Mouse (Mus musculus) urinary bladder, postnatal 14 days (tissue): ENCODE results near the gene C730034F03Rik.

ENCODE experiments used
- DNase-seq: peaks from one replicate; pipeline ENCODE4 v3.0.0; 2021; ENCODE audit warnings: low spot score

Gene C730034F03Rik

DNA sequence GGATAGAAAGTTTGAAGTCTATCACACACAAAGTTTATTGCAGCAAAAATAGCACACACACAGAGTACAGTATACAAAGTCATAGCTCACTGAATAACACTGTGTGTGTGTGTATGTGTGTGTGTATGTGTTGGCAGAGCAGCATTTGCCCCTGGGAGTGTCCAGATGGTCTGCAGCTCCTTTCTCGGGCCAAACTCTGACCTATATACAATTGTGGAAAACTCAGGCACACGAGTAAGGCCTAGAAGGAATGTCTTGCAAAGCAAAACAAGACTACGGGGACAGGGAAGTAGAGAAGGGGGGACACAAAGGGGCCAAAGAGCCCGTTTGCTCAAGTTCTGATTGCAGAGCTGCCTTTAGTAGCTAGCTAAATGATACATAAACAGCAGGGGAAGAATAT is 3.6 kb downstream of the C730034F03Rik start:
- DNase-seq = no peak

DNA sequence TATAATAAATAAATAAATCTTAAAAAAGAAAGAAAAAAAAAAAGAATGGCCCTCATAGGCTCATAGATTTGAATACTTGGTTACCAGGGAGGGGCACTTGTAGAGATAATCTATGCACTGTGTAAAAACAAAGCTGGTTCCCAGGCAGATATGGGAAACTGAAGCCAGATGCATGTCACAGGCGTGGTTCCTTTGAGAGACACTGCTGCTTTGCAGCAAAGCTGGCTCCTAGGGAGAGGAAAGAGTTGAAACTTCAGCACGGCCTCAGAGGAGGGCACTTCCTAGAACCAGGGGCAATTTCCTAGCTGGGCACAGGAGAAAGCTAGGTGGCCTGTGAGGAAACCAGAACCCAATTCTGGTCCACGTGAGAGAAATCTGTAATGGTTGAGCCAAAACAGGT is 4.7 kb downstream of the C730034F03Rik start:
- DNase-seq = no peak

DNA sequence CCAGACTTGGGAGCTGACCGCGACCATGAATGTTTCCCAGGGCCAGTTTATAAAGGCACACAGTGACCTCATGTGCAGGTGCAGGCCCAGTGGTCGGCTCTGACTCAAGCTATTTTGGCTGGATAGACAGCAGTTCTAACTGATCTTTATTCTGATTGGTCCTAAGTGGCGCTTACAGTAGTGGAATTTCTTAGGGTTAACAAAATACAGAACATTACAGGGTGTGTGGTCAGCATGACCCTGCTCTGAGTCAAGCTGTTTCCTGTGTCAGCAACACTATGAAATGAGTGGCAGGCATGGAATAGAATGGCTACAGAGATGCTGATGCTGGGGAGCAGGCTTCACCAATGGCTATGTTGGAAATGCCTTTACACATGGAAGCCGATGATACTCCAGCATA is 6.5 kb downstream of the C730034F03Rik start:
- no peak for DNase-seq

DNA sequence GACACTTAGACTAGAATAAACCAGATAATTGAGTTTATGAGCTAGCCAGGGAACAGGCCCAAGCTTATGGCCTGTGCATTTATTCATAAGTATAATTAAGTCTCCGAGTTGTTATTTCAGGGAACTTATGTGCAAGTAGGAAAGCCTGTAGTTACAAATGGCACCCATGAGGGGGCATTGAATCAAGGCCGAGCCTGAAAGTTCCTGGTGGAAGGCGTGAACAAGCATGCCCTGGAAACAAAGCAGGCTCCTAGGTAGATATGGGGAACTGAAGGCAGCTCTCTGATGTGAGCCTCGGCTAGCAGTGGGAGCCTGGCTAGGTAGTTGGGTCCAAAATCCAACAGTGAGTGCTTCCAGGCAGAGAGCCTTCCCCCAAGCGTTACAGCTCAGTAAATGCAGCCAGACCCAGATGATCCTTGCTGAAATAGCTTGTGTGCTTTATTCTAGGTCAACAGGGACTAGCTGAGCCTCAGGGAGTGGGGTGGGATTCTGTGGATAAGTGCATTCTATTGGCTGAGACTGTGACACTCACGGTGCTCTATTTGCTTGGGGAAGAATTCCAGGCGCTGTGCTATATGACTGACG is 13.2 kb downstream of the C730034F03Rik start:
- no peak for DNase-seq

DNA sequence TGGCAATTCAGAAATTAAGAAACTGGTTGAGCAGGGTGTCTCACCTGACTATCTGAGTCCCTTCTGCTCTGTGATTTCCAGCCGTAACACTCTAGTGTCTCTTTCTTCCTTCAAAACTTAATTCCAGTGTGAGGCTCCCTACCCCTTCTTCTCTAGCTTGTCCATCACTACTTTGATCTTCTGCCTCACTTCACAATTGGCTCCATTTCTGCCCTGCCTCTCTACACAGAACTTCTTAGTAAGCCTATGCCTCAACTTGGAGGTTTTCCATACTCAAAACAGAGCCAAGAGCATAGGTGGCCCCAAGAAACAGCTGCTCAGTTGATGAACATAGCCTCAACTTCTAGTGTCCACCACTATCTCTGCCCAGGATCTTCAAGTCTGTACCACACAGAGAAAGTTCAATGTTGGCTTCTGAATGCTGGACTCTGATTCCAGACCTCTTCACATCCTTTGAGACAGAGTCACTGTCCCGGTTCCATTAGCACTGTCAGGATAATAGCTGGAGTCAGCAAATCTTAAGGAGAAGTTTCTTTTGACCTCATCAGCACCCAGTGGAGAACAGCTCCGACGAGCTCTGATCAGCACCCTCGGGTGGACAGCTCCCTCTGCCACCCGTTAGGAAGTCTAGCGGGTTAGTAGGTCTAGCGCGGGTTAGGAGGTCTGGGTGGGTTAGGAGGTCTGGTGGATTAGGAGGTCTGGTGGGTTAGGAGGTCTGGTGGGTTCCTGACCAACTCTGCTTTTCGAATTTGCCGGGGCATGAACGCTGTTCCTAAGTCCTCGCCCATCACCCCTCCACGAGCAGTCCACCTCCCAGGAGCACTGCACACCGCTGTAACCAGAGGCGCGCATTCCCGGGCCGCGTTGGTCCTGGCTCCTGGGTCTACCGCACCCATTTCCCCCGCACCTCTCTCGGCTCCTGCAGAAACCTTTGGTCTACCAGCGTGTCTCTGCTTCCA is 23.8 kb downstream of the C730034F03Rik start:
- peak; percentile 73 for DNase-seq

DNA sequence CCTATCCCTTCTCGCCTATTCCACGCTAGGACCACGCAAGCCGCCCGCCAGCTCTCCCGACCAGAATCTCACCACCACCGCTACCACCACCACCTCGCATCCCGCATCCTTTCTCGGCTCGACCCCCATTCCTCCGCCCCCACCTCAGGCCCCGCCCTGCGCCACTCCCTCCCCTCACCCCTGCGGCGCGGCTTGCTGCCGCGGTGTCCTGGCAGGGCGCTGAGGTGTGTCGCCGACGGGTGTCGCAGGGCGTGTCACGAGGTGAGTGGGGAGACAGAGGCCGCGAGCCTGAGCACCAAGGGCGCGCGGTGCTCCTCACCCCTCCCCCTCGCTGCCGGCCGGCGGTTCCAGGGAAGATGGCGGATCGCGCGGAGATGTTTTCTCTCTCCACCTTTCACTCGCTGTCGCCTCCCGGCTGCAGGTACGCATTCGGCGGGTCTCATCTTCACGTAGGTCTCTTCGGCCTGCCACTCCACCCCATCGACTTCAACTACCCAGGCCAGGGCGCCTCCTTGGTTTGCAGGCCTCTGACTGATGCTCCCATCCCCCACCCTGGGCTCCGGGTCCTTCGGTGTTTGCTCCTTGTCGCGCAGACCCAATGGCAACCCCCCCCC is 24.6 kb downstream of the C730034F03Rik start, which contains the start of gene Mapk8ip2:
Gene Mapk8ip2, plus strand, starts transcription at position 49 of the 614 bp plus-strand sequence.
- DNase-seq = no peak

DNA sequence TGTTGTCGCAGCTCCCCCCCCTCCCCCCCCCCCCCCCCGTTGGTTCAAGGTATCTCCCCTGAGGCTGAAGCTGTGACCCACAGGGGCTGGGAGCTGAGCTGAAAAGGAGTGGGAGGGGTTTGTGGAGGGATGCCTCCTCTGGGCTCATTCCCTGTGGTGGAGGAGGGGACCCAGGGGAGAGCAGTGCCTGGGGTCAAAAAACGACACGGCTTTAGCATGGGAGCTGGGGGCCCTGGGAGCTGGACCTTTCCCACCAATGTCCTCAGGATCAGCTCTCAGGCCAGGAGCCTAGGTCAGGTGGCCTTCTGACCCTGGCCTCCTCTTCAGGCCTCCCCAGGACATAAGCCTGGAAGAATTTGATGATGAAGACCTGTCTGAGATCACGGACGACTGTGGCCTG is 25.5 kb downstream of the C730034F03Rik start:
- DNase-seq = no peak

DNA sequence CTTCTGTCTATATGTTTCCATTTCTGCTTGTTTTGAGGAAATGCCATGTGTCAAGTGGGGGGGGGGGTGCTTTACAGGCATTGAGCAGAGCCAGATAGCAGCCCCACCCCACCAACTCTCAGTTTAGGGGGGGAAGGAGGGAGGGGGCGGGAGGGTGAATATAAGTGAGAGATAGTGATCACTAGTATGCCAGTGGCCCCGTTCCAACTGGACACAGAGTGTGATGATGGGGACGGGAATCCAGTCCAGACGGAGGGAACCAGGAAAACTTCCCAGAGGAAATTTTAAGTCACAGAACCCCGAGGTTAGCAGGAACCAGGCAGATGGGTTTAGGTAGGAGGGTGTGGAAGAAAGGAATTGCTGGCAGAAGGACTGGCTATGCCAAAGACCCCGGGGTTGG is 26.3 kb downstream of the C730034F03Rik start:
- no peak for DNase-seq

DNA sequence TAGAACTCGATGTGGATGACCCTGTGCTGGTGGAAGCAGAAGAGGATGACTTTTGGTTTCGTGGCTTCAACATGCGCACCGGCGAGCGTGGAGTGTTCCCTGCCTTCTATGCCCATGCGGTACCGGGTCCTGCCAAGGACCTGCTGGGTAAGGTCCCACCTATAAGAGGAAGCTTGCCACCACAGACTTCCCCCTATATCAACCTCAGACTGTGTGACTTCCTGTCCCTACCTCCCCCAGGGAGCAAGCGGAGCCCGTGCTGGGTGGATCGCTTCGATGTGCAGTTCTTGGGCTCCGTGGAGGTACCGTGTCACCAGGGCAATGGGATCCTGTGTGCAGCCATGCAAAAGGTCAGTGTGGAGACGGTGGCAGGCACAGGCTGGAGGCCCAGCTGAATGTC is 29.6 kb downstream of the C730034F03Rik start:
- no peak for DNase-seq

DNA sequence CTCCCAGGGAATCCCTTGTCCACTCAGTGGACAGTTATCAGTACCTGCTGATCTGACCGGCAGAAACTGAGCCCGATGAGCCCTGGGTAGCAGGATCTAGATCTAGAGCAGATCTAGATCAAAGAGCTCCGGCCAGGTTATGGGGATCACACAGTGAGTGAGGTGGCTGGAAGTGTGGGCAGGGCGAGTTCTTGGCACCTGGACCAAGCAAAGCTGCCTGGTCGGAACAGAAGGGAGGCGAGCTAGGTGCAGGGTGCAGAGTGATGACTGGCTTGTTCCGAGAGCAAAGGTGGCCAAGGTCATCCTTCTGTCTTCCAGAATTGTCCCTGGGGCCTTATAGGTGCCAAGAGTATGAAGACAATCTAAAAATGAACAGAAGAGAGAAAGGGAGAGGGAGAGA is 30.4 kb downstream of the C730034F03Rik start:
- no peak for DNase-seq

DNA sequence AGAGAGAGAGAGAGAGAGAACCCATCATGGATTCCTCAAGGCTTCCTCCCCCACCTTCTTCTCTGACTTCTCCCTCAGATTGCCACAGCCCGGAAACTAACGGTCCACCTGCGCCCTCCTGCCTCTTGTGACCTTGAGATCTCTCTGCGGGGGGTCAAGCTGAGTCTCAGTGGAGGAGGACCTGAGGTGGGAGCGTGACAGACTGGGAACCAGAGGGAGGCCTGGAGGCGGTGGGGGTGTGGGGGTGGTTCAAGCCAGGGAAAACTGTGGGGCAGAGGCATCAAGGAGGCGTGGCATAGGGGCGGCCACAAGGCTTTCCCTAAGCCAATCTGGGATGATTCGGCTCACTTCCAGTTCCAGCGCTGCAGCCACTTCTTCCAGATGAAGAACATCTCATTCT is 30.9 kb downstream of the C730034F03Rik start:
- DNase-seq = no peak

DNA sequence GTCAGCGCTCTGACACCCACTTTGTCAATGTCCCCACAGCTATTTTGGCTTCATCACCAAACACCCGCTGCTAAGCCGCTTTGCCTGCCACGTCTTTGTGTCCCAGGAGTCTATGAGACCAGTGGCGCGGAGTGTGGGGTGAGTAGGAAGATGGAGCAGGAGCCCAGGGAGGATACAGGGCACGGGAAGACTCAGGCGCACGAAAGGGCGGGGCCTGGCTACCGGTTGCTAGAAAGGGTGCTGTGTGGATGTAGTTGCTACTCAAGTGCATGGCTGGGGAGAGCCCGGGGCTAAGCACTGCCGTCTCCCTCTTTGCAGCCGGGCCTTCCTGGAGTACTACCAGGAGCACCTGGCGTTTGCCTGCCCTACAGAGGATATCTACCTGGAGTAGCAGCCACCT is 31.9 kb downstream of the C730034F03Rik start:
- DNase-seq = no peak

DNA sequence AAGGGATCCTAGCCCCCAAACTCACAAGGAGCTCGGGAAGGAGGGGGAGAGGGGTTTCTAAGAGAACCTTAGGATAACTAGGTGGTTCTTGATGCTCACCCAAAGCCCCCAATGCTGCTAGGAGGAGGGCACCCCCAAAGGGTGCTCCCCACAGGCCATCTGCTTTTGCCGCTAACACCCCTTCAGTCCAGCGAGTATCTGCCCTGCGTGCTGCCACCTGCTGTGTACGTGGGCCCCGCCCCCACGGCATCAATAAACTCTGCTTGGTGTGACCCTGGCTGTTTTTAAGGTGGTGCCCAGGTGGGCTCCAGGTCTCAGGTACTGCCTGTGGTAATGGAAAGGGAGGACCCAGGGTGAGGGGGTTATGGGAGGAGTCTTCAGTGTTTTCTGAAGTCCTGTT is 32.8 kb downstream of the C730034F03Rik start:
- DNase-seq = no peak

DNA sequence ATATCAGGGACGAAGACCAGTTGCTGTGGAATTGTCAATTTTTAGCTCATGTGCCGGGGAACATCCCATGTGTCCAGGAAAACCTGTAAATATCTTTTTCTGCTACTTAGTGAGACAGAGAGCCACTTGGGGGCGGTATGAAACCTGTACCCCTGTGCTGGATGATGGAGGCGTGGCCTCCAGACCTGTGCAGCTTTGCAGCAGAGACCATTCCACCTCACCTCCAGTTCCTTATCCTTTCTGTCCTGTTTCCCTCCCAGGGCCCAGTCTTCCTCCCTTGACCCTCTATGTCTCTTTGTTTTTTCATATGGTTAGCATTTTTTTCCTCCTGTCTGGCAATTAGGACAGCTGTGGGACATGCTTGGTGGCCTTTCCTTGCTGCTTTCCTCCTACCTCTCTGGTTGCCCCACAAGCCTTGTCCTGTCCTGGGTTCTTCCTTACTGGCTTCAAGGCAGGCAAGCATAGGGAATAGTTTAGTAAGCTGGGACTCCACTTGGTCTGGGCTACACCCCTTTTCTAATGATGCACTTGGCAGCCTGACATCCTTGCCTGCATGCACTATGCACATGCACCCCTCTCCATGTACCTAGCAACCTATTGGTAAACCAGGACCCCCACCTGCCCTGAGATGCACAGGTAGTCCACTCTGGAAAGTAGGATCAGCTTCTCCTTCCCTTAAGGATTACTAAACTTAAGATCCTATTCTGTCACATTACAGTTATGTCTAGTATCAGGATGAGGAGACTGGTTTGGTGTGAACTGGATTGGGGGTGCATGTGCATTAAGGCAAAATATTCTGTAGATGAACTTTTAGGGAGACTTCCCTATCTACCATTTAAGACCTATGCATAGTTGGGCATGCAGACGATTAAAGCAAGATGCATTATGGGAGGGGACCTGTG is 34.2 kb downstream of the C730034F03Rik start:
- no peak for DNase-seq

DNA sequence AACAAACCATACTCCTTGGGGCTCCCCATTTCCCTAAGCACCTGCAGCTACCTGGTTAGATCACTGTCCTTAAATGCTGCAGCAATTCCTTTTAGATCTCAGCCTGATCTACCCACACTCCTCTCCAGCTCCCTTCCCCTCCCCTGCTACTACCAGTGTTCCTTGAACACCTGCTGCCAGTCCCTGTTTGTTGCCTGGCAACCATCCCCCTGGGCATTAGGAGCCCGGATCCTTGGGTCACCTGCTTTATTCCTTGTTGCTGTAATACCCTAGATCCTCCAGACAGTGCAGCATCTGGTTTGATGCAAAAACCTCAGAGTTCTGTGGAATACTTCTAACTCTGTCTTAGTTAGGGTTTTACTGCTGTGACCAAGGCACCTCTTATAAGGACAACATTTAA is 35.7 kb downstream of the C730034F03Rik start:
- DNase-seq = no peak

DNA sequence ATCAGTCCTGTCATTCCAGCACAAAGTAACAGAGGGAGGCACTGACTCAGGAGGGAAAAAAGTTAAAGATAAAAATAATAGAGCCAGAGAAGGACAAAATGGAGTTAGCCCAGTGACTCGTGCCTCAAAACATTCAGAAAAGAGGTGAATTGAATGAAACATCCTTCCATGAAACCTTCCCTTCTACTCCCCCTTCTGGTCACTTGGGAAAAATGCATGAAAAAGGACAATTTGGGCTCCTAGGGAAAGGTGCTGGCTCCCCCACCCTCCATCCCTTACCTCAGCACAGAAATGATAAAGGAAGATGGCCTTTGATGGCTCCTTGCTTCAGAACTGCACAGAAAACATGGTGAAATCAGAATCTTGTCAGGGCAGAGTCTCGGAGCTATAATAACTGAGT is 39.2 kb downstream of the C730034F03Rik start:
- DNase-seq = no peak

DNA sequence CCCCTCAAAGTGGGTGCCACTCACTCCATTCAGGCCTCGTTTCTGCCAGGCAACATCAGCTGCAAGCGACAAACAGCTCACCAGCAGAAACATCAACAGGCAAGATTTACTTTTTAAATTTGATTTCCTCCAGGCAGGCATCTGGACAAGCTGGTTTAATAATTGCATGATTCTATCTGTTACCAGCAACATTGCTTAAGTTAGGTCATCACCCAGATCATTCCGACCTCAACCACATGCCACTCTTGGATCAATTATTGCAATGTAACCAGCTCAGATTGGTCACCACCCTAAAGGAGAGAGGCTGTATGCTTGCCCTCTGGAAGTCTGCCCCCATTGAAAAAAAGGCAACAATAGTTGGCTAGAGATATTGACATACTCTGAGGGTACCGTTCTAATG is 42.1 kb downstream of the C730034F03Rik start:
- DNase-seq = no peak

DNA sequence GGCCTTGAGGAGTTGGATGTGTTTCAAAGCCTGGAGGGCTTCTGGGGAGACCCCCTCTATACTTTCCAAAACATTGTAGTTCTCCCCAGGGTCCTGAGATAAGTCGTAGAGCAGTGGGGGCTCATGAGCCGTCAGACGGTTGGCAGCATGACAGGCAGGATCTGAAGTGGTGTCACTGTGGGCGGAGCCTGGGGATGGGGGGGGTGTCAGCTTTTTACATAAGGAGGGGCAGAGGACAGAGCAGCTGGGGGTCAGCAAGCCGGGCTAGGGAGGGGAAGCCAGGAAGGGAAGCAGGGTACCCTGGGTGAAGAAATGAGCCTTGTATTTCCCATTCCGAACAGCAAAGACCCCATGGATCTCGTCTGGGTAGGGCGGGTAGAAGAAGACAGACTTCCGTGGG is 44.0 kb downstream of the C730034F03Rik start:
- DNase-seq = no peak

DNA sequence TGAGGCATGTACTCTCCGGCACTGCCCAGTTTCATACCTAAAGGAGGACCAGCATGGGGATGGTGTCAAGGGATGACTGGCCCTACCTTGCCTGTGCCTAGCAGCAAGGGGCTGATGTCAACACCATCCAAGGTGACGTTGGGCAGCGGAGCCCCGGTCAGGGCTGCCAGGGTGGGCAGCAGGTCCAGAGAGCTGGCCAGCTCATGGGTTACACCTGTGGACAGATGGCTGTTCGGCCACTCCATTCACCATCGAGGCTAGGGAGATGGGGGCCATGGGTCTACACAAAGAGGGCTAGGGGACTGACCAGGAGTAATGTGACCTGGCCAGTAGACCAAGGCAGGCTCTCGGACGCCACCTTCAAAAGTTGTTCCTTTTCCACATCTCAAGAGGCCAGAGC is 44.5 kb downstream of the C730034F03Rik start:
- DNase-seq = no peak

DNA sequence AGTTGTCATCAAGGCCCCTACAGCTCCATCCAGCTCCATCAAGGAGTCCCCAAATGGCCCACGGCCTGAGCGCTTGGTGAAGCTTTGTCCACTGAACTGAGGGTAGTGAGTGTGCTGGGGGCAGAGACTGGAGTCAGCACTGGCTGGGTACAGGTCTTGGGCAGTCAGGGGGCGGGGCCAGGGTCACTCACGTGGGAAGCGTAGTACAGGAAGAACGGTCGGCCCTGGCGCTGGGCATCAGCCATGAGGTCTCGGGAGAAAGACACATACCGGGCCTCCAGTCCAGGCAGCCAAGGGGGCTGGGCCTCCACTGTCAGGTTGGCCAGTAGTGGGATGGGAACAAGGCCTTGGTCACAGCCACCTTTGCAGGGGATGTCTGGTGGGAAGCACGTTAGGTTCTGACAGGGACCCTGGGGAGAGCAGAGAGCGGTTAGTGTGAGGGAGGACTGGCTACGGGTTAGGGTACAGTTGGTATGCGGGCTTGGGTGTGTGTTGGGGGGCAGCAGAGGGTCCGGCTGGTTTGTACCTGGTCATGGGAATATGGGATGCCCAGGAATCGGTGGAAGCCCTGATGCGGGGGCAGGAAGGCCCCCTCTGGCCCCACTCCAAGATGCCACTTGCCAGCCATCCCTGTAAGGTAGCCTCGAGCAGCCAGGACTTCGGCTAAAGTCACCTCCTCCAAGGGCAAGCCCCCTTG is 45.4 kb downstream of the C730034F03Rik start:
- DNase-seq = no peak

DNA sequence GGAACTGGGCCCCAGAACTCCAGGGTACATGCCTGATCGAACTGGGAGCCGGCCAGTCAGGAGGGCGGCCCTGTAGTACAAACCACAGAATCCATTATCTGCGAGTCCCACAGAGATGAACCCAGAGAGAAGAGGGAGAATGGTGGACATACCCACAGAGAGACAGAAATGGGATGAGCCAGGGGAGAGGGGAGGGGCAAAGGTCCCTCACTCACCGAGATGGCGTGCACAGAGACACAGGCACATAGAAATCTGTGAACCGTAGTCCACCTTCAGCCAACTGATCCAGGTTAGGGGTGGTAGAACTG is 45.9 kb downstream of the C730034F03Rik start:
- DNase-seq = no peak
